8 mouse cellular contexts compared by ENCODE assay signal in genomic region chr5:33695718-33696121, GRCm38 (mm10). TPM values are rescaled to one million over a fixed set of nuclear protein-coding genes. Genes with fewer than 3 reads are reported as not detected.
A peak's percentile ranks its signal among the peaks of the same experiment; 100 is the strongest.
DNase-seq lines count a peak whose midpoint lies in the region; ATAC-seq lines count a peak whose summit lies in the region.
"Had no signal": no experiment of that assay in that cellular context is flagged by ENCODE, and none has a peak within 500 bp of the region (broad histone marks: within the 10 kb centered on the region; RNA-seq: fewer than 3 reads in every experiment).

No protein-coding gene starts in this region.

- H3K36me3 ChIP-seq in megakaryocyte, embryonic 14.5 days (replicated peaks; ENCODE audit: low read length): no peaks in the 10 kb centered on the region
- H3K36me3 ChIP-seq in liver, embryonic 15.5 days (replicated peaks): no peaks in the 10 kb centered on the region

- H3K9me3 ChIP-seq in megakaryocyte, embryonic 14.5 days: no peaks in the 10 kb centered on the region
- H3K9me3 ChIP-seq in liver, embryonic 15.5 days (replicated peaks): no peaks in the 10 kb centered on the region

- H3K4me1 ChIP-seq in megakaryocyte, embryonic 14.5 days: peaks cover 70% of the 10 kb centered on the region
- peaks cover 35% of the 10 kb centered on the region for H3K4me1 ChIP-seq in liver, embryonic 15.5 days (replicated peaks)

- peak; percentile 27 for DNase-seq in forelimb bud, embryonic 11.5 days (ENCODE audit: low read depth, low spot score)
- peak; percentile 69 for DNase-seq in yolk sac, embryonic 10.5 days (ENCODE audit: low spot score)
- no peak for DNase-seq in layer of hippocampus, adult 8-10 months (ENCODE audit: low spot score in 2 of 2)
- no peak for DNase-seq in adrenal gland, adult 8-10 months
- DNase-seq: thymus, postnatal 25 days had no signal

- ATAC-seq in megakaryocyte, adult 5-6 weeks (ENCODE audit: poor library complexity, severe bottlenecking): no peak
- ATAC-seq in liver, embryonic 15.5 days (ENCODE audit: insufficient read depth): no peak

- peak overlapping the region; percentile 40; the same call in 1 of the 2 replicates for H3K9ac ChIP-seq in liver, embryonic 15.5 days

- H3K4me3 ChIP-seq in megakaryocyte, embryonic 14.5 days (replicated peaks): peak overlapping the region; percentile 81
- peak overlapping the region; percentile 35 for H3K4me3 ChIP-seq in liver, embryonic 15.5 days (replicated peaks)

- H3K27ac ChIP-seq in liver, embryonic 15.5 days (replicated peaks): no peak overlapping the region

- WGBS in liver, embryonic 15.5 days (ENCODE audit: insufficient replicate concordance): 12% methylated on average over 24 of the region's 24 CpGs

- H3K4me2 ChIP-seq in liver, embryonic 15.5 days: peak overlapping the region; percentile 66

- peaks cover 89% of the 10 kb centered on the region for H3K27me3 ChIP-seq in megakaryocyte, embryonic 14.5 days (replicated peaks)
- peaks cover 63% of the 10 kb centered on the region for H3K27me3 ChIP-seq in liver, embryonic 15.5 days

RNA-seq across cellular contexts. Expression of gene Fgfr3, which starts 25.8 kb away (rescaled TPM):
- polyA plus RNA-seq in megakaryocyte, embryonic 14.5 days (2012; ENCODE audit: insufficient read depth, low replicate concordance): 0.39 and 0.68 TPM in 2 replicates
- total RNA-seq in megakaryocyte, adult 5-6 weeks (2015): 0.30 TPM in 1 of 2 replicates, not detected in the other
- not detected in 2 replicates for total RNA-seq in megakaryocyte, adult 5-6 weeks (2017)
- 2.7 and 3.0 TPM in 2 replicates for polyA plus RNA-seq in liver, embryonic 15.5 days (2015; fragmentation: Nextera tagmentation; extraction: Ambion mirVana)
- 100 to 1,000 TPM; 116 to 143 (median 125) TPM for total RNA-seq in layer of hippocampus, adult 8-10 months (2022)
- total RNA-seq in adrenal gland, adult 8-10 months (2022): 1 to 10 TPM; 2.4 to 4.1 (median 3.1) TPM

RNA-seq across cellular contexts. Expression of gene Tmem129, which starts 37.5 kb away (rescaled TPM):
- 5.7 and 19.6 TPM in 2 replicates for polyA plus RNA-seq in megakaryocyte, embryonic 14.5 days (2012; ENCODE audit: insufficient read depth, low replicate concordance)
- total RNA-seq in megakaryocyte, adult 5-6 weeks (2015): 14.4 and 16.5 TPM in 2 replicates
- total RNA-seq in megakaryocyte, adult 5-6 weeks (2017): 14.4 and 15.0 TPM in 2 replicates
- polyA plus RNA-seq in liver, embryonic 15.5 days (2015; fragmentation: Nextera tagmentation; extraction: Ambion mirVana): 20.6 and 23.1 TPM in 2 replicates
- total RNA-seq in layer of hippocampus, adult 8-10 months (2022): 10 to 100 TPM; 22.4 to 25.7 (median 25.2) TPM
- total RNA-seq in adrenal gland, adult 8-10 months (2022): 10 to 100 TPM; 28.6 to 37.7 (median 33.2) TPM

RNA-seq across cellular contexts. Expression of gene Tacc3, which starts 37.8 kb away (rescaled TPM):
- polyA plus RNA-seq in megakaryocyte, embryonic 14.5 days (2012; ENCODE audit: insufficient read depth, low replicate concordance): 4.6 and 33.1 TPM in 2 replicates
- 162 and 163 TPM in 2 replicates for total RNA-seq in megakaryocyte, adult 5-6 weeks (2015)
- total RNA-seq in megakaryocyte, adult 5-6 weeks (2017): 165 and 193 TPM in 2 replicates
- polyA plus RNA-seq in liver, embryonic 15.5 days (2015; fragmentation: Nextera tagmentation; extraction: Ambion mirVana): 134 and 140 TPM in 2 replicates
- total RNA-seq in layer of hippocampus, adult 8-10 months (2022): 1 to 10 TPM; 4.1 to 7.2 (median 4.4) TPM
- total RNA-seq in adrenal gland, adult 8-10 months (2022): 1 to 10 TPM; 3.5 to 9.6 (median 6.7) TPM

RNA-seq across cellular contexts. Expression of gene Slbp, which starts 43.3 kb away (rescaled TPM):
- polyA plus RNA-seq in megakaryocyte, embryonic 14.5 days (2012; ENCODE audit: insufficient read depth, low replicate concordance): 14.6 and 43.9 TPM in 2 replicates
- total RNA-seq in megakaryocyte, adult 5-6 weeks (2015): 215 and 221 TPM in 2 replicates
- 234 and 254 TPM in 2 replicates for total RNA-seq in megakaryocyte, adult 5-6 weeks (2017)
- 246 and 270 TPM in 2 replicates for polyA plus RNA-seq in liver, embryonic 15.5 days (2015; fragmentation: Nextera tagmentation; extraction: Ambion mirVana)
- total RNA-seq in layer of hippocampus, adult 8-10 months (2022): 10 to 100 TPM; 18.1 to 28.3 (median 23.1) TPM
- total RNA-seq in adrenal gland, adult 8-10 months (2022): 10 to 100 TPM; 34.0 to 42.1 (median 38.5) TPM

Comparison
In these comparisons a context has a peak if more than half of its experiments do, and no peak if none do; other contexts are left out.
1. DNase-seq: peak in forelimb bud, embryonic 11.5 days (single experiment) and yolk sac, embryonic 10.5 days (single experiment); none in layer of hippocampus, adult 8-10 months (0 of 2) and adrenal gland, adult 8-10 months (single experiment).
2. RNA of gene Fgfr3, which starts 25.8 kb away (total RNA-seq): 116 to 143 TPM in layer of hippocampus, adult 8-10 months; 2.4 to 4.1 TPM in adrenal gland, adult 8-10 months and 0.30 TPM in megakaryocyte, adult 5-6 weeks; every median in the first group is over 10 times any median in the second.
3. RNA of gene Tacc3, which starts 37.8 kb away (total RNA-seq): 162 to 193 TPM in megakaryocyte, adult 5-6 weeks; 3.5 to 9.6 TPM in adrenal gland, adult 8-10 months and 4.1 to 7.2 TPM in layer of hippocampus, adult 8-10 months; every median in the first group is over 10 times any median in the second.